Mouse (Mus musculus): Measurements from ENCODE around the gene Elmod1.

GRCm38 (mm10) chr9:53957021-53957420, 18.1 kb downstream of the Elmod1 start:
- no peak for TF ChIP-seq CTCF (IDR thresholded peaks at IDR 0.05; ENCODE audit: low read depth, low read length)
- no peak for TF ChIP-seq POLR2A (IDR thresholded peaks at IDR 0.05; ENCODE audit: borderline replicate concordance, low read depth, low read length)

Data from bone marrow macrophage, adult 2 months (primary cell).